Mouse (Mus musculus) small intestine, adult 10 weeks (tissue): ENCODE results near the gene B230118H07Rik. TPM values are rescaled to one million over a fixed set of nuclear protein-coding genes. Genes with fewer than 3 reads are reported as not detected.

Experiments
- polyA plus RNA-seq: library from polyadenylated mRNA; stranded (reverse); fragments of 350-450 nt; fragmentation: Illumina TruSeq; extraction: RNeasy Lipid Tissue Mini Kit (QIAGEN cat#74804); gene quantifications from one replicate; pipeline ENCODE4 v1.2.3, GENCODE M21; 2014; ENCODE audit warnings: low replicate concordance

The B230118H07Rik gene
- 38.4 TPM for polyA plus RNA-seq

GRCm38 (mm10) chr2:101649114-101649671, at the start of gene B230118H07Rik, which contains the start of gene Rag1:
Gene B230118H07Rik (minus strand): TSS chr2:101649532.
Gene Rag1 (minus strand): TSS chr2:101649501.

DNA sequence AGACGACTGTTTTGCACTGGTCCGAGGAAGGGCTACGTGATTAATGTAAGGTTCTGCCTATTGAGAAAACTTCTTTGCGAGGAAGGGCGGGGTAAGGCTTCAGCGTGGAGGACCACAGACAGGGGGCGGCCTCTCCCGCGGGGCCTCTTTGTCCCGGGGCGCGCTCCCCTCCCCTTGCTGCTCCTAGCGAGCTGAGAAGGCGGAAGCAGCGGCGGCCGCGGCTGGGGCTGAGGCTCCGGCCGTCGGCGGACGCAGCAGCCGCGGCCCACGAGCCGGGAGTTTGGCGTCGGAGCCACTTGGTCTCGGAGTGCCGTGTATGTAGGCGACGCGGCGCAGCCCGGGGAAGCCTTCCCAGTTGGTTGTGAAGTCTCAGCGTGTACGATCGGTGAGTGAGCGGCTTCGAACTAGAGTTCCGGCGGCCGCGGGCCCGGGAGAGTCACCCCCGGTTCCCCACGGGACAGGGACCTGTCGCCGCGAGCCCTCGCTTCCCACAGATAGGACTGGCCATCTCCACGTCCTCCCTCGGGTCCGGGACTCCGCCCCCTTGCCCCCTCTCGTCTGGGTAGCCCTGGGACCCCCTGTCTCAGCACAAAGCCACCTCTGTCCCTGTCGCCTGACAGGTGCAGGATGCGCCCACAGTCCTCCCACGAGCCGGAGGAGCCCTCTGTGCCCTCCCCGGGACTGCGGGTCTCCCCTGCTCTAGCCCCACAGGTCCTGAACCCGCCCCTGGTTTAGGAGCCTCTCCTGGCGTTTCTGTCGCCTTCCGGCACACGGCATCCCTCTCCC, 29.1 kb upstream of the B230118H07Rik start, which contains the start of gene Traf6:
Traf6 (plus strand) TSS at position 194 of the 786 bp plus-strand sequence.

GRCm38 (mm10) chr2:101624526-101624925, 24.8 kb downstream of the B230118H07Rik start, which contains the start of gene Rag2:
Gene Rag2 (plus strand): TSS chr2:101624718.

Other genes with a start within 250 kb of the B230118H07Rik start
- gene Rag2, start 24.8 kb downstream of the B230118H07Rik start, polyA plus RNA-seq: not detected
- gene Rag1, start within 50 bp of the B230118H07Rik start, polyA plus RNA-seq: not detected
- 20.4 TPM for gene Traf6, start 28.9 kb upstream of the B230118H07Rik start, polyA plus RNA-seq
- 2.5 TPM for gene Prr5l, start 233.5 kb upstream of the B230118H07Rik start, polyA plus RNA-seq
- gene Commd9, start 236.7 kb upstream of the B230118H07Rik start, polyA plus RNA-seq: 2.1 TPM